18 mouse cellular contexts compared by ENCODE assay signal in genomic region chr6:96447466-96447865, GRCm38 (mm10).
"Had no signal": no experiment of that assay in that cellular context is flagged by ENCODE, and none has a peak within 500 bp of the region (broad histone marks: within the 10 kb centered on the region; RNA-seq: fewer than 3 reads in every experiment).

No protein-coding gene starts in this region.

- H3K9me3 ChIP-seq: lung, embryonic 15.5 days; neural tube, embryonic 12.5 days; stomach, embryonic 15.5 days had no signal

- H3K4me1 ChIP-seq: lung, embryonic 15.5 days; megakaryocyte, embryonic 14.5 days; neural tube, embryonic 12.5 days; stomach, embryonic 15.5 days had no signal

- DNase-seq: liver, postnatal 0 days; lung, adult 2 months; lung, postnatal 14 days; lung, postnatal 36 days; midbrain, embryonic 14.5 days; right cerebral cortex, postnatal 14 days; thymus, adult 2 months; thymus, postnatal 25 days; thymus, postnatal 4 days had no signal

- H3K4me2 ChIP-seq: lung, embryonic 15.5 days; midbrain, embryonic 11.5 days; neural tube, embryonic 12.5 days; stomach, embryonic 15.5 days had no signal

- H3K36me3 ChIP-seq: lung, embryonic 15.5 days; neural tube, embryonic 12.5 days; stomach, embryonic 15.5 days had no signal

- H3K27ac ChIP-seq: lung, embryonic 15.5 days; macrophage; neural tube, embryonic 12.5 days; stomach, embryonic 15.5 days; stomach, postnatal 0 days had no signal

- H3K27me3 ChIP-seq: lung, embryonic 15.5 days; megakaryocyte, embryonic 14.5 days; neural tube, embryonic 12.5 days; stomach, embryonic 15.5 days had no signal

- ATAC-seq: liver, postnatal 0 days; lung, postnatal 0 days; midbrain, embryonic 16.5 days had no signal

- H3K9ac ChIP-seq: liver, postnatal 0 days; lung, embryonic 15.5 days; neural tube, embryonic 12.5 days; stomach, embryonic 15.5 days had no signal

- H3K4me3 ChIP-seq: lung, embryonic 15.5 days; megakaryocyte, embryonic 14.5 days; neural tube, embryonic 12.5 days; stomach, embryonic 15.5 days had no signal
